Mouse (Mus musculus) layer of hippocampus, adult 9-11 months (tissue): ENCODE measurements around the gene D430019H16Rik.

Source experiments
- DNase-seq: peaks from one replicate; pipeline ENCODE4 v3.0.0; 2022

D430019H16Rik gene

DNA sequence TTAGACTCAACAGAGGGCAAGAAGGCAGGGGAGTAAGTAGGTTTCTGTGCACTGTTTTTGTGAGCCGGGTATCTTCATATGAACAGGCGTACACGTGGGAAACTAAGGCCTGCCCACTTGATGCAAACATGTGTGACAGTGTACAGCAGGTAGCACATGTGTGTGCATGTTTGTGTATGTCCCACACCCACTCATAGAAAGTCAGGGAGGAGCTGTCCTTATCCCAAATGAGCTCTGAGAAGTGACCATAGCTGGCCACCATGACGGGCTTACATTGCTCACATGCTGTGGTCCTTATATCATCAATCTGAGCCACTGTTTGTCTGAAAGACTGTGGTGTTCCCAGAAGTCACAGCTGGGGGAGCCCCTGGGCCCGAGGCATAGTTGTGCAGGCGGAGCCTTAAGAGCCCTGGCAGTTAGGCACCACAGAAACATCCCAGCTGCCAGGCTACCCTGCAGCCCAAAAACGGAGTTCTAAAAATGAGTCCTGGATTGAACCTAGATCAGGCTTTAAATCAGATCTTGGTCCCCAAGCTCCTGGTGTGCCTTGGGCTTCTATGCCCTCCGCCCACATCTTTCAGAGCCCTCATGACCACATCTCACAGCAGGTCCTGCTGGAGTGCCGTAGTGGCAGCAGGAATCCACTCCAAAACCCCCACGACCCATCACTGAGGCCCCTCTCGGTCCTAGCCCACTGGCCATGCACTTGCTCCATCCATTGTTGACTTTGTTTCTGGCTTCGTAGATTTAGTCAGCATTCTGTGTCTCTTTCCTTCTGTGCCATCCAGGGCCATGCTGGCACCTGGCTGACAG, 88.1 kb downstream of the D430019H16Rik start:
- no peak for DNase-seq

DNA sequence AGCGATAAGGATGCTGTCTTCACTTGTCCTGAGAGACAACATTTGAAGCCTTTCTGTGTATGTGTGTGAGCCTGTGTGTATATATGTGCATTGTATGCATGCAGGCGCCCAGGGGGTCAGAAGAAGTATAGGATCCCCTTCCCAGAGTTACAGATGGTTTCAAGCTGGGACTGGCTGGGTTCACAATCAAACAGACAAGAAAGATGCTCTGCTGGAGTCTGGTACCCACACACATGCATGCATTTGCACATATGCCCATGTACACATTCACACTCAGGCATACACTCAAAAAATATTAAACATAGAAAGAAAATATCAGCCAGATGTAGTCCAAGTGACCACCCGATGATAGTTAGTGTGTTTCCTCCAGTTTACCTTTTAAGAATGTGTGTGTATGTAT, 88.9 kb downstream of the D430019H16Rik start:
- no peak for DNase-seq
